Mouse (Mus musculus) heart, embryonic 16.5 days (tissue): ENCODE data around the gene Supt6. TPM values are rescaled to one million over a fixed set of nuclear protein-coding genes. Genes with fewer than 3 reads are reported as not detected.

Source experiments
- ATAC-seq: fragments of 200-750 bp; cut with Nextera tagmentation; replicated peaks from 2 replicates; pipeline ENCODE4 v1.8.0; 2017; ENCODE audit warnings: moderate number of reproducible peaks; ENCODE audit not compliant: insufficient read depth, low FRiP score; ENCODE audit errors: extremely low read depth
- H3K27ac ChIP-seq: fragments of 300-500 bp; sonication (generic); 2 replicates; pipeline ENCODE4 v1.5.1; 2014; ENCODE audit warnings: mild to moderate bottlenecking, low read length, control low read depth, moderate library complexity
- H3K27me3 ChIP-seq: fragments of 300-500 bp; sonication (generic); 2 replicates; pipeline ENCODE4 v1.6.1; 2014; ENCODE audit warnings: low read length, mixed read lengths; ENCODE audit not compliant: control insufficient read depth, insufficient read depth
- H3K36me3 ChIP-seq: fragments of 300-500 bp; sonication (generic); 2 replicates; pipeline ENCODE4 v1.6.1; 2014; ENCODE audit not compliant: control insufficient read depth, insufficient read depth
- H3K4me1 ChIP-seq: fragments of 300-500 bp; sonication (generic); 2 replicates; pipeline ENCODE4 v1.6.1; 2014; ENCODE audit warnings: low read length, mixed read lengths; ENCODE audit not compliant: control insufficient read depth, insufficient read depth
- H3K4me2 ChIP-seq: fragments of 300-500 bp; sonication (generic); 2 replicates; pipeline ENCODE4 v1.6.1; 2014; ENCODE audit warnings: low read depth, mild to moderate bottlenecking, control low read depth, low read length
- H3K4me3 ChIP-seq: fragments of 300-500 bp; sonication (generic); 2 replicates; pipeline ENCODE4 v1.5.1; 2014; ENCODE audit warnings: mild to moderate bottlenecking, control low read depth, low read length
- H3K9ac ChIP-seq: fragments of 300-500 bp; sonication (generic); 2 replicates; pipeline ENCODE4 v1.6.1; 2014; ENCODE audit warnings: low read length, control low read depth
- H3K9me3 ChIP-seq: fragments of 300-500 bp; sonication (generic); replicated peaks from 2 replicates; pipeline ENCODE4 v1.6.1; 2016; ENCODE audit warnings: low read length; ENCODE audit not compliant: control insufficient read depth
- WGBS: fragments of 180-500 bp; shearing (Covaris S2); extraction: QIAGEN DNeasy Blood & Tissue Kit; methylation state at CpG from one replicate; pipeline ENCODE4 v1.1.7; 2014; 5-methylcytosine and 5-hydroxymethylcytosine counted together
- polyA plus RNA-seq: library from polyadenylated mRNA; unstranded; fragments of >200 nt; fragmentation: Nextera tagmentation; extraction: Ambion mirVana; gene quantifications from 2 replicates; pipeline ENCODE4 v1.2.1, GENCODE M21; 2015

Supt6 gene
- polyA plus RNA-seq, 1 experiment from 2014 or later = 16.3 TPM

DNA sequence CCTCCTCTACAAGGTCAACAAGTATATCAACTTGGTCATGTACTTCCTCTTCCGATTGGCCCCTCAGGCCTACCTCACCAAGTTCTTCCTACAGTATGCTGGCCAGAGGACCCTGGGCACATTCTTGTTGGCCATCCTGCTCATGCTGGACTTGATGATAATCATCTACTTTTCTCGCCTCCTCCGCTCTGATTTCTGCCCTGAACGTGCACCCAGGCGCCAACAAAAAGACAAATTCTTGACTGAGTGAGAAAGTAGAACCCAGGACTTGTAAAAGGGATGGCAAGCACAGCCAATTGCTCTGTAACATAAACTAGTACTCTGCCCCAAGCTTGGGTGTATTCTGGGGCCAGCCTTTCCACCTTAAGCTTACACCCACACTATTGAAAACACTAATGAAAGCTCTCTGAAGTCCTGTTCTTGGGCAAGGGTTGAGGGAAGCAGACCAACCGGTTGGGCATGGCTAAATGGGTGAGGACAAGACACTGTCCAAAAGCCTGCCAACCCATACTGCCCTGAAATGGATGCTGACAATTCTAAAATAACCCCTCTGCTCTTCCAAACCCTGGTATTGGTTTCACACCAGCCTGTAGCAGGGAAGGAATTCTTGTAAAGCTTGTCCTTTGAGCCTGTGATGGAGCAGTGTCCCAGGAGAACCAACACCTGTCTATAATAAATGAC is 65.6 kb downstream of the Supt6 start:
- ATAC-seq = no peak

GRCm38 (mm10) chr11:78179438-78179999 is 66.3 kb downstream of the Supt6 start:
- Histone ChIP-seq H3K9me3 (no peaks in the 10 kb centered on the region), H3K4me1 (peaks cover 37% of the 10 kb centered on the region), H3K9ac (peak overlapping the region; percentile 86), H3K4me2 (peak overlapping the region; percentile 95), H3K27ac (peak overlapping the region; percentile 94), H3K36me3 (peaks cover 23% of the 10 kb centered on the region), H3K4me3 (peak overlapping the region; percentile 81), H3K27me3 (no peaks in the 10 kb centered on the region)
- ATAC-seq = no peak
- WGBS = 27% methylated on average over 8 of the region's 8 CpGs

More for the DNA sequence above, 65.6 kb downstream of the Supt6 start:
- H3K36me3 ChIP-seq = peaks cover 23% of the 10 kb centered on the region
- H3K9me3 ChIP-seq = no peaks in the 10 kb centered on the region
- no peaks in the 10 kb centered on the region for H3K27me3 ChIP-seq
- H3K9ac ChIP-seq = no peak overlapping the region
- 68% methylated on average over 6 of the region's 6 CpGs for WGBS
- H3K4me3 ChIP-seq = no peak overlapping the region
- H3K4me1 ChIP-seq = peaks cover 37% of the 10 kb centered on the region
- no peak overlapping the region for H3K4me2 ChIP-seq
- H3K27ac ChIP-seq = no peak overlapping the region

GRCm38 (mm10) chr11:78178859-78179437 is 66.8 kb downstream of the Supt6 start:
- ATAC-seq = peak; percentile 3
- WGBS = 1% methylated on average over 29 of the region's 29 CpGs
- peaks cover 34% of the 10 kb centered on the region for H3K4me1 ChIP-seq

GRCm38 (mm10) chr11:78177903-78178858 is 67.6 kb downstream of the Supt6 start:
- Histone ChIP-seq H3K9ac (peak overlapping the region; percentile 86), H3K36me3 (peaks cover 23% of the 10 kb centered on the region), H3K27me3 (no peaks in the 10 kb centered on the region), H3K4me1 (peaks cover 32% of the 10 kb centered on the region), H3K27ac (peak overlapping the region; percentile 94), H3K4me2 (peak overlapping the region; percentile 95), H3K4me3 (peak overlapping the region; percentile 81), H3K9me3 (no peaks in the 10 kb centered on the region)
- ATAC-seq = peak; percentile 86
- WGBS = under 1% methylated on average over 76 of the region's 84 CpGs

More at GRCm38 (mm10) chr11:78178859-78179437, 66.8 kb downstream of the Supt6 start:
- Histone ChIP-seq H3K4me3 (peak overlapping the region; percentile 81), H3K27ac (peak overlapping the region; percentile 94), H3K36me3 (peaks cover 23% of the 10 kb centered on the region), H3K9ac (peak overlapping the region; percentile 86), H3K9me3 (no peaks in the 10 kb centered on the region), H3K4me2 (peak overlapping the region; percentile 95), H3K27me3 (no peaks in the 10 kb centered on the region)

DNA sequence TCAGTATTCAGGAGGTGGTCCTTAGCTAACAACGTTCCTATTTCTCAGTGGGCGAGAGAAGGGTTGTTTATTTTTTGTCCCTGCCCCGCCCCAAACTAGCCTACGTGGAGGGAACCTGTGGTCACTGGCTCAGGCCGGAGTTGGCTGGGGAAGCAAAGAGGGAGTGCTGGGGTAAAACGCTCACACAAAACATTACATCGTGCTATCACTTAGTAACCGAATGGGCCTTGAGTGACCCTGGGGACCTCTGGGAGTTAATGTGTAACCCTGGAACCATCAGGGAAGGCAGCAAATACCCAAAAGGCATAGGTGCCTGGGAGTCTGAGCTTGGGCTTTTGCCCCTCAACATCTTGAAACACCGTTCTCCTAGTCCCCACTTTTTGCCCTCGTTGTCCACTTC is 68.3 kb downstream of the Supt6 start:
- H3K9ac ChIP-seq = peak overlapping the region; percentile 77
- no peaks in the 10 kb centered on the region for H3K9me3 ChIP-seq
- peak overlapping the region; percentile 95 for H3K4me2 ChIP-seq
- H3K36me3 ChIP-seq = peaks cover 23% of the 10 kb centered on the region
- no peaks in the 10 kb centered on the region for H3K27me3 ChIP-seq
- WGBS = 2% methylated on average over 10 of the region's 10 CpGs
- no peak for ATAC-seq
- H3K27ac ChIP-seq = peak overlapping the region; percentile 94
- H3K4me1 ChIP-seq = peaks cover 32% of the 10 kb centered on the region
- H3K4me3 ChIP-seq = peak overlapping the region; percentile 81

DNA sequence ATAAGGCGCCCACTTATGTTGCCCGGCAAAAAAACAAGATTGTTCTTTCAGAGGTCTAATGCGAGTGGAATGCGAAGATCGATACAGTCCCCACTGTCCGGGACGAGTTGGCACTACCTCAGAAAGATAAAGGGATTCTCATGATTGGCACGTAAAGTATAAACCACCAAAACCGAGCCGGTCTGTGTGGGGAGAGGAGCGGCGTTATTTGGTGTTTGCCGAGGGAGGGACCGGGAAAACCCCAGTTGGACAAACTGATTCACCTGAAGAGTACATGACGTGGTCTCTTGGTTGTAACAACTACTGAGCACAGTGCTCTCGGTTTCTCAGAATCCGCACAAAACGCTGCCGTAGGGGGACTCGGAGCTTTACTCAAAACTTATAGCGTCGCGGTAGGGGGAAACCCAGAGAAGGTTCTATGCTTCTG is 68.9 kb downstream of the Supt6 start:
- WGBS = under 1% methylated on average over 23 of the region's 23 CpGs
- peak overlapping the region; percentile 81 for H3K4me3 ChIP-seq
- peaks cover 28% of the 10 kb centered on the region for H3K4me1 ChIP-seq
- no peaks in the 10 kb centered on the region for H3K9me3 ChIP-seq
- ATAC-seq = no peak
- peak overlapping the region; percentile 77 for H3K9ac ChIP-seq
- H3K4me2 ChIP-seq = peak overlapping the region; percentile 95
- H3K36me3 ChIP-seq = peaks cover 22% of the 10 kb centered on the region
- peak overlapping the region; percentile 94 for H3K27ac ChIP-seq
- no peaks in the 10 kb centered on the region for H3K27me3 ChIP-seq

DNA sequence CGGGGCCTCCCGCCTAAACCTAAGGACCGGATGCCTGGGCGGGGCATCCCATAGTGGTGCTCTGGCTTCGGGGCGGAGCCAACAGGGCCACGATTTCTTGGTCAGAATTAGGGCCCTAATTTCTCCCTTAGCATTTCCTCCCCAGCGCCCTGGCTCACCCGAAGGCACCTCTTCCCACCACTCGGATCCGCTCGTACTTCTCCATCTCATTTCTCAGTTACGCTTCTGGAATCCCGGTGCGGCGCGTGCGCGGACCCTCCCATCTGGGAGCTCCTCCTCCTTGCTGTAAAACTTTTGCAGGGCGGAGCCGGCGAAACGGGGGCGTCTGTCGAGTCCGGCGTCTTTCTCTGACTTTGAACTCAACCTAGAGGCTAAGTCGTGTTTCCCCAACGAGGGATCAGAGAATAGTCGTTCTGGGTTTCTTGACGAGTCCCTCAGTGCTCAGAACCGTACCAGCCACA is 69.4 kb downstream of the Supt6 start, which contains the start of the genes Nek8 and Tlcd1:
Gene Nek8 (minus strand): TSS at position 274 of the 461 bp plus-strand sequence.
Gene Tlcd1 (plus strand): TSS at position 310 of the 461 bp plus-strand sequence.
- Histone ChIP-seq H3K4me1 (peaks cover 24% of the 10 kb centered on the region), H3K27ac (peak within 1 kb of the TSS; percentile 94), H3K9ac (peak within 1 kb of the TSS; percentile 77), H3K9me3 (no peaks in the 10 kb centered on the region), H3K4me3 (peak within 1 kb of the TSS; percentile 81), H3K4me2 (peak within 1 kb of the TSS; percentile 95), H3K27me3 (no peaks in the 10 kb centered on the region), H3K36me3 (peaks cover 17% of the 10 kb centered on the region)
- ATAC-seq = peak; percentile 60
- WGBS = 0% methylated on average over 30 of the region's 32 CpGs

DNA sequence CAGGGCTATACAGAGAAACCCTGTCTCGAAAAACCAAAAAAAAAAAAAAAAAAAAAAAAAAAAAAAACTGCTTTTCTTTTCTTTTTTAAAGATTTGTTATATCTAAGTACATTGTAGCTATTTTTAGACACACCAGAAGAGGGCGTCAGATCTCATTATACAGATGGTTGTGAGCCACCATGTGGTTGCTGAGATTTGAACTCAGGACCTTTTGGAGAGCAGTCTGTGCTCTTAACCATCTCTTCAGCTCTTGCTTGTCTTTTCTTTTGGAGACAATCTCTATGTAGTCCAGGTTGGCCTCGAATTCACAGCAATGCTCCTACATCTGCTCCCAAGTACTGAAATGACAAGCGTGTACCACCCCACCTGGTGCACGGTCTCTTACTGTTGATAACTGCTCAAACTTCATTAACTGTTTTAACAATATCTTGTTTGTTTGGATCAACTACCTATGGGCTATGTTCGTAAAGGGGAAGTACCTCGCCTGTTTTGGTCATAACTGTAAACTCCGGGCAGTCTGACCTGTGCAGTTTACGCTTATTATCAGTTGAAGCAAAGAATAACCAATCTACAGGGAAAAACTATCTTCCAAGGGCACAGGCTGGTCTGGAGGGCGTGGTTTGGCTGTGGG is 69.9 kb downstream of the Supt6 start:
- Histone ChIP-seq H3K9ac (peak overlapping the region; percentile 60), H3K27me3 (no peaks in the 10 kb centered on the region), H3K4me2 (peak overlapping the region; percentile 64), H3K27ac (peak overlapping the region; percentile 94), H3K36me3 (peaks cover 16% of the 10 kb centered on the region), H3K4me1 (peaks cover 23% of the 10 kb centered on the region), H3K4me3 (peak overlapping the region; percentile 81), H3K9me3 (no peaks in the 10 kb centered on the region)
- no peak for ATAC-seq
- under 1% methylated on average over 9 of the region's 10 CpGs for WGBS
